Mouse (Mus musculus): Measurements from ENCODE around the gene Map3k15.

DNA sequence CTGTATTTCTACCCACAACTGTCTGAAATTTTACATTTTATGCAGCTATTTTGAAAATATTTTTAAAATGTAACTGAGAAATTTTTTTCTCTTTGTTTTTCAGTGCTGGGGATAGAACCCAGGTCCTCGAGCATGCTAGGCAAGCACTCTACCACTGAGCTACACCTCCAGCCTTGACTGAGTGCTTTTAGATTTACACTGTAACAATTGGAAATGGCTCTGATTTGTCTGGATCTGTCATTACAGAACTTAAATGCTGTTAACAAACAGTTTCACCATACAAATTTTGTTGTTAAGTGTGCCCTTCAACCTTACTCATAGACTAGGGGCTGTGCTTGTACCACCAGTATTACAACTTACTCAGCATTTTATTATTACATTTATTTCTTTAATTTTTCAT is 103.7 kb downstream of the Map3k15 start:
- TF ChIP-seq POLR2A (IDR thresholded peaks at IDR 0.05; ENCODE audit: insufficient read depth, low read depth, low read length) (no peak), CTCF (IDR thresholded peaks at IDR 0.05; ENCODE audit: insufficient read depth, low read depth, low read length) (no peak)
